Mouse (Mus musculus) liver, embryonic 11.5 days (tissue): ENCODE measurements at regions not wholly inside any gene's neighbourhood (a gene's known extent, or its start where the extent isn't known, plus 50 kb on each side); places are given as distances from the start of the nearest gene placed in this dataset.

Source experiments
- ATAC-seq: fragments of 200-750 bp; cut with Nextera tagmentation; replicated peaks from 2 replicates; pipeline ENCODE4 v1.8.0; 2017; ENCODE audit warnings: moderate number of reproducible peaks, mild to moderate bottlenecking, moderate TSS enrichment, moderate library complexity; ENCODE audit not compliant: low FRiP score
- DNase-seq: peaks from one replicate; pipeline ENCODE4 v3.0.0-alpha.2; 2017; ENCODE audit warnings: low spot score
- H3K27ac ChIP-seq: fragments of 300-500 bp; sonication (generic); 2 replicates; pipeline ENCODE4 v1.5.1; 2014; ENCODE audit warnings: mild to moderate bottlenecking, low read depth, low read length, control low read depth
- H3K27me3 ChIP-seq: fragments of 300-500 bp; sonication (generic); replicated peaks from 2 replicates; pipeline ENCODE4 v1.6.1; 2014; ENCODE audit warnings: low read length, mixed read lengths; ENCODE audit not compliant: control insufficient read depth, insufficient read depth
- H3K36me3 ChIP-seq: fragments of 300-500 bp; sonication (generic); 2 replicates; pipeline ENCODE4 v1.6.1; 2014; ENCODE audit warnings: mild to moderate bottlenecking, low read length, moderate library complexity, mixed read lengths; ENCODE audit not compliant: control insufficient read depth, insufficient read depth
- H3K4me1 ChIP-seq: fragments of 300-500 bp; sonication (generic); replicated peaks from 2 replicates; pipeline ENCODE4 v1.6.1; 2014; ENCODE audit warnings: low read length, mixed read lengths; ENCODE audit not compliant: control insufficient read depth, insufficient read depth
- H3K4me2 ChIP-seq: fragments of 300-500 bp; sonication (generic); 2 replicates; pipeline ENCODE4 v1.6.1; 2014; ENCODE audit warnings: mild to moderate bottlenecking, control low read depth, moderate library complexity
- H3K4me3 ChIP-seq: fragments of 300-500 bp; sonication (generic); 2 replicates; pipeline ENCODE4 v1.5.1; 2014; ENCODE audit warnings: low read depth, low read length, control low read depth
- H3K9ac ChIP-seq: fragments of 300-500 bp; sonication (generic); 2 replicates; pipeline ENCODE4 v1.6.1; 2014; ENCODE audit warnings: low read depth, low read length, control low read depth
- H3K9me3 ChIP-seq: fragments of 300-500 bp; sonication (generic); 2 replicates; pipeline ENCODE4 v1.6.1; 2016; ENCODE audit warnings: low read length, inconsistent platforms, mixed read lengths; ENCODE audit not compliant: control insufficient read depth
- WGBS: fragments of 180-500 bp; shearing (Covaris S2); extraction: QIAGEN DNeasy Blood & Tissue Kit; methylation state at CpG from one replicate; pipeline ENCODE4 v1.1.7; 2014; 5-methylcytosine and 5-hydroxymethylcytosine counted together

GRCm38 (mm10) chr4:12541508-12541907 lies 369.7 kb upstream of the Fam92a start:
- WGBS, result 85% methylated on average over 1 of the region's 1 CpGs
- Histone ChIP-seq H3K9ac (no peak overlapping the region), H3K4me3 (no peak overlapping the region), H3K27ac (no peak overlapping the region), H3K4me1 (no peaks in the 10 kb centered on the region), H3K27me3 (no peaks in the 10 kb centered on the region), H3K36me3 (no peaks in the 10 kb centered on the region), H3K4me2 (no peak overlapping the region), H3K9me3 (no peaks in the 10 kb centered on the region)
- ATAC-seq, result no peak
- no peak for DNase-seq

GRCm38 (mm10) chr4:12539184-12539791 lies 367.5 kb upstream of the Fam92a start:
- ATAC-seq (no peak), DNase-seq (no peak)
- Histone ChIP-seq H3K36me3 (no peaks in the 10 kb centered on the region), H3K4me1 (no peaks in the 10 kb centered on the region), H3K4me3 (no peak overlapping the region), H3K4me2 (no peak overlapping the region), H3K27ac (no peak overlapping the region), H3K9me3 (no peaks in the 10 kb centered on the region), H3K27me3 (no peaks in the 10 kb centered on the region), H3K9ac (no peak overlapping the region)
- 66% methylated on average over 4 of the region's 4 CpGs for WGBS

GRCm38 (mm10) chr4:12538694-12539121 lies 366.9 kb upstream of the Fam92a start:
- WGBS, result 26% methylated on average over 4 of the region's 4 CpGs
- Histone ChIP-seq H3K9ac (no peak overlapping the region), H3K27ac (no peak overlapping the region), H3K9me3 (no peaks in the 10 kb centered on the region), H3K27me3 (no peaks in the 10 kb centered on the region), H3K4me2 (no peak overlapping the region), H3K4me1 (no peaks in the 10 kb centered on the region), H3K36me3 (no peaks in the 10 kb centered on the region), H3K4me3 (no peak overlapping the region)
- DNase-seq, result peak; percentile 33
- no peak for ATAC-seq

GRCm38 (mm10) chr4:12538043-12538442 lies 366.2 kb upstream of the Fam92a start:
- Histone ChIP-seq H3K27me3 (no peaks in the 10 kb centered on the region), H3K27ac (no peak overlapping the region), H3K4me2 (no peak overlapping the region), H3K36me3 (no peaks in the 10 kb centered on the region), H3K9me3 (no peaks in the 10 kb centered on the region), H3K4me1 (no peaks in the 10 kb centered on the region), H3K4me3 (no peak overlapping the region), H3K9ac (no peak overlapping the region)
- DNase-seq (no peak), ATAC-seq (no peak)
- WGBS, result 63% methylated on average over 5 of the region's 5 CpGs

- H3K4me3 ChIP-seq, result no peak overlapping the region
- H3K27me3 ChIP-seq, result no peaks in the 10 kb centered on the region
- H3K9me3 ChIP-seq, result no peaks in the 10 kb centered on the region
- H3K27ac ChIP-seq, result no peak overlapping the region
- 61% methylated on average over 2 of the region's 2 CpGs for WGBS
- no peak for ATAC-seq
- H3K4me2 ChIP-seq, result no peak overlapping the region
- no peaks in the 10 kb centered on the region for H3K36me3 ChIP-seq
- DNase-seq, result no peak
- no peaks in the 10 kb centered on the region for H3K4me1 ChIP-seq
- H3K9ac ChIP-seq, result no peak overlapping the region
These were observed 362.3 kb upstream of the Fam92a start for GRCm38 (mm10) chr4:12534151-12534550.

- H3K27ac ChIP-seq, result no peak overlapping the region
- DNase-seq (no peak), ATAC-seq (no peak)
- H3K9me3 ChIP-seq, result no peaks in the 10 kb centered on the region
- no peaks in the 10 kb centered on the region for H3K36me3 ChIP-seq
- no peaks in the 10 kb centered on the region for H3K4me1 ChIP-seq
- H3K27me3 ChIP-seq, result no peaks in the 10 kb centered on the region
- 55% methylated on average over 4 of the region's 4 CpGs for WGBS
- no peak overlapping the region for H3K4me3 ChIP-seq
- H3K9ac ChIP-seq, result no peak overlapping the region
- H3K4me2 ChIP-seq, result no peak overlapping the region
These were observed 361.1 kb upstream of the Fam92a start for GRCm38 (mm10) chr4:12532961-12533360.

GRCm38 (mm10) chr4:12522358-12522757 lies 350.5 kb upstream of the Fam92a start:
- no peaks in the 10 kb centered on the region for H3K4me1 ChIP-seq
- no peak overlapping the region for H3K9ac ChIP-seq
- DNase-seq, result no peak
- H3K27me3 ChIP-seq, result no peaks in the 10 kb centered on the region
- ATAC-seq, result no peak
- H3K27ac ChIP-seq, result no peak overlapping the region
- WGBS, result 69% methylated on average over 7 of the region's 7 CpGs
- no peaks in the 10 kb centered on the region for H3K9me3 ChIP-seq
- H3K4me3 ChIP-seq, result no peak overlapping the region
- no peaks in the 10 kb centered on the region for H3K36me3 ChIP-seq
- H3K4me2 ChIP-seq, result no peak overlapping the region

GRCm38 (mm10) chr4:12521246-12521645 lies 349.4 kb upstream of the Fam92a start:
- H3K4me3 ChIP-seq, result no peak overlapping the region
- no peak for ATAC-seq

GRCm38 (mm10) chr4:12516497-12516896 lies 344.7 kb upstream of the Fam92a start:
- H3K27me3 ChIP-seq, result no peaks in the 10 kb centered on the region
- no peaks in the 10 kb centered on the region for H3K4me1 ChIP-seq
- H3K4me3 ChIP-seq, result no peak overlapping the region
- ATAC-seq (no peak), DNase-seq (no peak)
- H3K27ac ChIP-seq, result no peak overlapping the region
- H3K9me3 ChIP-seq, result no peaks in the 10 kb centered on the region
- H3K9ac ChIP-seq, result no peak overlapping the region
- no peaks in the 10 kb centered on the region for H3K36me3 ChIP-seq
- WGBS, result 78% methylated on average over 10 of the region's 10 CpGs
- no peak overlapping the region for H3K4me2 ChIP-seq

More at GRCm38 (mm10) chr4:12521246-12521645, 349.4 kb upstream of the Fam92a start:
- H3K27me3 ChIP-seq, result no peaks in the 10 kb centered on the region
- H3K4me2 ChIP-seq, result no peak overlapping the region
- 77% methylated on average over 7 of the region's 7 CpGs for WGBS
- no peak for DNase-seq
- H3K9ac ChIP-seq, result no peak overlapping the region
- no peaks in the 10 kb centered on the region for H3K36me3 ChIP-seq
- H3K27ac ChIP-seq, result no peak overlapping the region
- H3K4me1 ChIP-seq, result no peaks in the 10 kb centered on the region
- H3K9me3 ChIP-seq, result no peaks in the 10 kb centered on the region
